Mouse (Mus musculus) limb, embryonic 14.5 days (tissue): ENCODE measurements around the gene Heatr5a. TPM values are rescaled to one million over a fixed set of nuclear protein-coding genes. Genes with fewer than 3 reads are reported as not detected.
A peak's percentile ranks its signal among the peaks of the same experiment; 100 is the strongest.

ENCODE experiments used
- ATAC-seq: fragments of 200-750 bp; cut with Nextera tagmentation; 2 replicates; pipeline ENCODE4 v1.8.0; 2017; ENCODE audit warnings: low read depth, moderate number of reproducible peaks, moderate TSS enrichment; ENCODE audit not compliant: low FRiP score
- DNase-seq: peaks from one replicate; pipeline ENCODE4 v3.0.0-alpha.2; 2015; ENCODE audit warnings: low spot score
- H3K27ac ChIP-seq: fragments of 300-500 bp; sonication (generic); replicated peaks from 2 replicates; pipeline ENCODE4 v1.5.1; 2014; ENCODE audit warnings: low read depth, mild to moderate bottlenecking, low read length, moderate library complexity, mixed read lengths
- H3K27me3 ChIP-seq: fragments of 300-500 bp; sonication (generic); 2 replicates; pipeline ENCODE4 v1.6.1; 2014; ENCODE audit warnings: low read length, mixed read lengths; ENCODE audit not compliant: control insufficient read depth, insufficient read depth
- H3K36me3 ChIP-seq: fragments of 300-500 bp; sonication (generic); 2 replicates; pipeline ENCODE4 v1.6.1; 2014; ENCODE audit warnings: mild to moderate bottlenecking, low read length, moderate library complexity, mixed read lengths; ENCODE audit not compliant: control insufficient read depth, insufficient read depth
- H3K4me1 ChIP-seq: fragments of 300-500 bp; sonication (generic); 2 replicates; pipeline ENCODE4 v1.6.1; 2014; ENCODE audit warnings: antibody characterized with exemption, low read length, mixed read lengths; ENCODE audit not compliant: control insufficient read depth, insufficient read depth
- H3K4me2 ChIP-seq: fragments of 300-500 bp; sonication (generic); replicated peaks from 2 replicates; pipeline ENCODE4 v1.6.1; 2014; ENCODE audit warnings: low read depth, mild to moderate bottlenecking, low read length, moderate library complexity; ENCODE audit not compliant: severe bottlenecking
- H3K4me3 ChIP-seq: fragments of 300-500 bp; sonication (generic); replicated peaks from 2 replicates; pipeline ENCODE4 v1.5.1; 2014; ENCODE audit warnings: low read length
- H3K9ac ChIP-seq: fragments of 300-500 bp; sonication (generic); 2 replicates; pipeline ENCODE4 v1.6.1; 2014; ENCODE audit warnings: mild to moderate bottlenecking, low read depth, low read length, moderate library complexity; ENCODE audit not compliant: severe bottlenecking
- H3K9me3 ChIP-seq: fragments of 300-500 bp; sonication (generic); 2 replicates; pipeline ENCODE4 v1.6.1; 2016; ENCODE audit warnings: low read length; ENCODE audit not compliant: control insufficient read depth
- POLR2A ChIP-seq: fragments of 200-500 bp; IDR thresholded peaks from 2 replicates; pipeline ENCODE4 v1.8.0; 2012; ENCODE audit warnings: inconsistent platforms, mild to moderate bottlenecking, moderate library complexity, borderline replicate concordance; ENCODE audit not compliant: insufficient read depth, insufficient read length; ENCODE audit errors: extremely low read depth
- WGBS: fragments of 180-500 bp; shearing (Covaris S2); extraction: QIAGEN DNeasy Blood & Tissue Kit; methylation state at CpG from one replicate; pipeline ENCODE4 v1.1.7; 2014; 5-methylcytosine and 5-hydroxymethylcytosine counted together
- polyA plus RNA-seq, 2 experiments: library from polyadenylated mRNA; depleted of rRNA in 1 of 2; stranded (reverse) in 1 of 2; unstranded in 1 of 2; fragments of >200 nt; fragmentation: Nextera tagmentation in 1 of 2; extraction: Ambion mirVana in 1 of 2; gene quantifications; 2 replicates each; pipeline versions ENCODE4 v1.2.1 to v1.2.3; 2012 to 2014

The Heatr5a gene
- polyA plus RNA-seq, 2 experiments = 14.7 to 24.8 TPM

GRCm38 (mm10) chr12:51883297-51883805 is 87.8 kb downstream of the Heatr5a start:
- Histone ChIP-seq H3K4me2 (no peak overlapping the region), H3K4me1 (no peaks in the 10 kb centered on the region), H3K27ac (no peak overlapping the region), H3K4me3 (no peak overlapping the region), H3K27me3 (no peaks in the 10 kb centered on the region), H3K36me3 (peaks cover 66% of the 10 kb centered on the region), H3K9ac (no peak overlapping the region), H3K9me3 (no peaks in the 10 kb centered on the region)
- no peak for ATAC-seq
- TF ChIP-seq POLR2A = no peak
- 90% methylated on average over 9 of the region's 9 CpGs for WGBS
- DNase-seq = no peak

GRCm38 (mm10) chr12:51882606-51883296 is 88.4 kb downstream of the Heatr5a start:
- no peak for TF ChIP-seq POLR2A
- no peaks in the 10 kb centered on the region for H3K9me3 ChIP-seq
- H3K27me3 ChIP-seq = no peaks in the 10 kb centered on the region
- no peak overlapping the region for H3K4me2 ChIP-seq
- no peak overlapping the region for H3K4me3 ChIP-seq
- no peaks in the 10 kb centered on the region for H3K4me1 ChIP-seq
- no peak overlapping the region for H3K9ac ChIP-seq
- H3K36me3 ChIP-seq = peaks cover 67% of the 10 kb centered on the region
- WGBS = 77% methylated on average over 6 of the region's 6 CpGs
- DNase-seq = peak; percentile 66
- no peak for ATAC-seq
- no peak overlapping the region for H3K27ac ChIP-seq

GRCm38 (mm10) chr12:51881775-51882174 is 89.3 kb downstream of the Heatr5a start:
- Histone ChIP-seq H3K36me3 (peaks cover 71% of the 10 kb centered on the region), H3K9ac (no peak overlapping the region), H3K27me3 (no peaks in the 10 kb centered on the region), H3K4me3 (no peak overlapping the region), H3K9me3 (no peaks in the 10 kb centered on the region), H3K27ac (no peak overlapping the region), H3K4me1 (no peaks in the 10 kb centered on the region), H3K4me2 (no peak overlapping the region)
- 83% methylated on average over 2 of the region's 2 CpGs for WGBS
- DNase-seq (no peak), ATAC-seq (no peak)
- no peak for TF ChIP-seq POLR2A

- TF ChIP-seq POLR2A = no peak
- no peak for DNase-seq
- no peak overlapping the region for H3K27ac ChIP-seq
- H3K9me3 ChIP-seq = no peaks in the 10 kb centered on the region
- H3K4me1 ChIP-seq = no peaks in the 10 kb centered on the region
- no peak overlapping the region for H3K4me3 ChIP-seq
- H3K27me3 ChIP-seq = no peaks in the 10 kb centered on the region
- WGBS = 71% methylated on average over 11 of the region's 11 CpGs
- no peak for ATAC-seq
- peaks cover 7% of the 10 kb centered on the region for H3K36me3 ChIP-seq
- no peak overlapping the region for H3K4me2 ChIP-seq
- H3K9ac ChIP-seq = no peak overlapping the region
Observed at GRCm38 (mm10) chr12:51871446-51872144, 99.5 kb downstream of the Heatr5a start.

GRCm38 (mm10) chr12:51869511-51869910 is 101.6 kb downstream of the Heatr5a start:
- Histone ChIP-seq H3K4me3 (no peak overlapping the region), H3K9me3 (no peaks in the 10 kb centered on the region), H3K9ac (no peak overlapping the region), H3K36me3 (no peaks in the 10 kb centered on the region; the same call in 1 of the 2 replicates), H3K4me2 (no peak overlapping the region), H3K4me1 (peaks cover 7% of the 10 kb centered on the region), H3K27ac (no peak overlapping the region), H3K27me3 (no peaks in the 10 kb centered on the region)
- 62% methylated on average over 3 of the region's 3 CpGs for WGBS
- DNase-seq (no peak), ATAC-seq (no peak)
- no peak for TF ChIP-seq POLR2A
